Mouse (Mus musculus): ENCODE results near the gene Spock1. TPM values are rescaled to one million over a fixed set of nuclear protein-coding genes. Genes with fewer than 3 reads are reported as not detected.
A peak's percentile ranks its signal among the peaks of the same experiment; 100 is the strongest.

Spock1 gene
- polyA plus RNA-seq, 1 experiment from 2014 or later = 2.1 TPM

GRCm38 (mm10) chr13:57407666-57408065 is 500.5 kb downstream of the Spock1 start:
- H3K9me3 ChIP-seq = no peaks in the 10 kb centered on the region
- H3K36me3 ChIP-seq = no peaks in the 10 kb centered on the region
- whole genome bisulfite sequencing = 82% methylated on average over 4 of the region's 4 CpGs

GRCm38 (mm10) chr13:57402386-57402785 is 505.7 kb downstream of the Spock1 start:
- H3K27me3 ChIP-seq (ENCODE audit: insufficient read depth, poor library complexity, severe bottlenecking) = no peaks in the 10 kb centered on the region
- H3K36me3 ChIP-seq = no peaks in the 10 kb centered on the region
- WGBS = 81% methylated on average over 7 of the region's 7 CpGs
- no peak overlapping the region for H3K27ac ChIP-seq
- H3K9me3 ChIP-seq = no peaks in the 10 kb centered on the region
- no peak overlapping the region for H3K4me3 ChIP-seq
- H3K4me1 ChIP-seq = no peaks in the 10 kb centered on the region
- DNase-seq (ENCODE audit: low spot score) = peak; percentile 54

More at GRCm38 (mm10) chr13:57407666-57408065, 500.5 kb downstream of the Spock1 start:
- Histone ChIP-seq H3K4me1 (peaks cover 6% of the 10 kb centered on the region), H3K4me3 (no peak overlapping the region), H3K27ac (no peak overlapping the region), H3K27me3 (ENCODE audit: insufficient read depth, poor library complexity, severe bottlenecking) (no peaks in the 10 kb centered on the region)
- peak; percentile 63 for DNase-seq (ENCODE audit: low spot score)

- Histone ChIP-seq H3K36me3 (no peaks in the 10 kb centered on the region), H3K4me3 (no peak overlapping the region), H3K4me1 (no peaks in the 10 kb centered on the region), H3K9me3 (no peaks in the 10 kb centered on the region), H3K27ac (no peak overlapping the region), H3K27me3 (ENCODE audit: insufficient read depth, poor library complexity, severe bottlenecking) (no peaks in the 10 kb centered on the region; the same call in 1 of the 2 replicates)
- WGBS = 86% methylated on average over 14 of the region's 14 CpGs
- no peak for DNase-seq (ENCODE audit: low spot score)
Measured at GRCm38 (mm10) chr13:57372141-57372700, 535.9 kb downstream of the Spock1 start.

Other genes starting within 250 kb of the Spock1 start
- 2.5 and 3.4 TPM in 2 replicates for gene Klhl3, start 205.3 kb upstream of the Spock1 start, polyA plus RNA-seq (2016; fragmentation: Nextera tagmentation; extraction: Ambion mirVana)
- gene Hnrnpa0, start 220.2 kb upstream of the Spock1 start, polyA plus RNA-seq (2016; fragmentation: Nextera tagmentation; extraction: Ambion mirVana) = 14.0 and 16.6 TPM in 2 replicates
- gene Idnk, start 249.3 kb upstream of the Spock1 start, polyA plus RNA-seq (2016; fragmentation: Nextera tagmentation; extraction: Ambion mirVana) = 35.0 and 36.5 TPM in 2 replicates

Data from heart, embryonic 10.5 days (tissue).